Mouse (Mus musculus) sigmoid colon, adult 10 weeks (tissue): Measurements from ENCODE around the gene Pabpc4. TPM values are rescaled to one million over a fixed set of nuclear protein-coding genes. Genes with fewer than 3 reads are reported as not detected.

Source experiments
- polyA plus RNA-seq: library from polyadenylated mRNA; stranded (reverse); fragments of 350-450 nt; fragmentation: Illumina TruSeq; extraction: RNeasy Lipid Tissue Mini Kit (QIAGEN cat#74804); gene quantifications from one replicate; pipeline ENCODE4 v1.2.3, GENCODE M21; 2014; ENCODE audit warnings: low read depth, low replicate concordance

Gene Pabpc4
- polyA plus RNA-seq, result 38.2 TPM

DNA sequence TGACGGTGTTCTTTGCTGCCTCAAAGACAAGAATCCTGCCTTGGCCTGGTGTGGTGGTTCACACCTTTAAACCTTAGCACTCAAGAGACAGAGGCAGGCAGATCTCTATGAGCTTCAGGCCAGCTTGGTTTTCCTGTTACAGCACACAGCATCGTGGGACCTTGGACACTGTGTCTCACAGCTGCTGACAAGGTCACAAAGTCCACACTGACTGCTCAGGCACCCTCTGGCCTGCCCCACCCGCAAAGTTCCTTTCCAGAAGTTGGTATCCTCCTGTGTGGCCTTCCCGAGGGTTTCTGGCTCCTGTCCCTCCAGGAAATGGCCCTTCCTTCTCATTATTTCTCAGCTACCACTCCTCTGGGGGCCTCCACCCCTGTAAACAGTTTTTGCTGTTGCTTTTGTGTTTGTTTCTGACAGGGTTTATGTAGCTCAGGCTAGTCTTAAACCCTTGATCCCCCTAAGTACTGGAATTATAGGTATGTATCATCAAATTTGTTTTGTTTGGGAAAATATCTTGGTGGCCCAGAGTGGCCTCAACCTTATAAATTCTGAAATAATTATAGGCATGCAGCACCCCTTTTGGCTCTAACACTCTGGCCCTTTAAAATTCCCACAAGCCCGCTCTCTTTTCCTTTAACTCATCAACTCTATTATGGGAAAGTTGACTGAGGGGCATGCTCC is at the start of gene Pabpc4:
Pabpc4 (plus strand) TSS at position 631 of the 681 bp plus-strand sequence.

DNA sequence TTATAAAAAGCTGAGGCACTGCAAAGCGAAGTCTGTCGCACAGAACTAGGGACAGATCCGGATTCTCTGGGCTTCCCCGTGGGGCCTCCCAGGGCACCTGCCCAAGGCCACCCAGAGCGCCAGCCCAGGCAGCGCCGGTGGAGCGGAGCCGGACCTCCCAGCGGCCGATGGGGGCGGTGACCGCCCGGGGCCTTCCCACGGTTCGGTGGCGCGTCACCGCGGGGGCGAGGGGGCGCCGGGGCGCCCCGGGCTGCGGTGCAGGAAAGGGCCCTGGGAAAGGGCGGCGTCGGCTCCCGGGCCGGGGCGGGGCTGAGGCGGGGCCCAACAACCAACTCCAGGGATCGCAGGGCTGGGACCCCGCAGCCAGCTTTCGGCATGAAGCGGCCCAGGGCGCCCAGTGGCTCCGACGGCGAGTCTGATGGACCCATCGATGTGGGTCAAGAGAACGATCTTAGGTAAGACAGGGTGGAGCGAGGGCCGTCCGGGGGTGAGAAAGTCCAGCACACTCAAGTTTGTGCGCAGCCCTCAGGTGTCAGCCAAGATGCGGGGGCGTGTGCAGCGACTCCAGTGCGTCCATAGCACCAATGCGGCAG is 28.6 kb upstream of the Pabpc4 start, which contains the start of gene Heyl:
Heyl (plus strand) TSS at position 65 of the 593 bp plus-strand sequence.

DNA sequence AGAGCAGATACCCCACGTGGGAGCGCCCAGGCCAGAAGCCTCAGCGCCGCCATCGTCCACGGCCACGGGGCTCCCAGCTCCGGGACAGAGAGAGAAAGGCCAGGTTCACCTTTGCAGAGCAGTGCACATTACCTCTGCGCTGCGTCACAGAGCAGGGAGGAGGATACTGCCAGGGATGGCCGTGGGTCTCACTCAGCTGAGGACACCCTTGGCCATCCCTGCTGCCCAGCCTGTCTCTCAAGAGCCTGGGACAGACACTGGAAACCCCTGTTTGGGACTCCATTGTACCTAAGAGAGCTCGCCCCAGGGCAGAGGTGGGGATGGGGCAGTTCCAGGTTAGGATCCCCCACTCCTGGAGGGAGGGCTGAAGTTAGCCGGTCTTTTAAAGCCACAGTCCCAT is 61.4 kb downstream of the Pabpc4 start, which contains the start of gene Oxct2a:
Oxct2a (minus strand) TSS at position 101 of the 400 bp plus-strand sequence.

GRCm38 (mm10) chr4:123342642-123343470 is 80.7 kb downstream of the Pabpc4 start, which contains the start of gene Bmp8a:
Gene Bmp8a (minus strand): TSS chr4:123343252.

Other genes starting within 250 kb of the Pabpc4 start
- gene Trit1, start 245.8 kb upstream of the Pabpc4 start, polyA plus RNA-seq, result 14.5 TPM
- 4.5 TPM for gene Bmp8b, start 157.2 kb upstream of the Pabpc4 start, polyA plus RNA-seq
- not detected for gene Oxct2b, start 146.1 kb upstream of the Pabpc4 start, polyA plus RNA-seq
- 17.3 TPM for gene Ppie, start 122.4 kb upstream of the Pabpc4 start, polyA plus RNA-seq
- gene Hpcal4, start 79.1 kb upstream of the Pabpc4 start, polyA plus RNA-seq, result 1.1 TPM
- not detected for gene Nt5c1a, start 60.8 kb upstream of the Pabpc4 start, polyA plus RNA-seq
- gene Heyl, start 28.8 kb upstream of the Pabpc4 start, polyA plus RNA-seq, result 1.1 TPM
- gene Oxct2a, start 61.3 kb downstream of the Pabpc4 start, polyA plus RNA-seq, result not detected
- gene Bmp8a, start 80.9 kb downstream of the Pabpc4 start, polyA plus RNA-seq, result 3.4 TPM